Mouse (Mus musculus): ENCODE data around the gene Apex2.
A peak's percentile ranks its signal among the peaks of the same experiment; 100 is the strongest.
"Not testable (repeated sequence)": the region's sequence is repeated elsewhere in the genome, so short reads cannot be mapped to it uniquely, and the experiment has no call there.

Gene Apex2

GRCm38 (mm10) chrX:150589696-150590095, at the start of gene Apex2:
Gene Apex2 (minus strand): TSS chrX:150589868.
- no peak for DNase-seq

- DNase-seq: no peak
Observed at GRCm38 (mm10) chrX:150636421-150636820, 46.8 kb upstream of the Apex2 start.

DNA sequence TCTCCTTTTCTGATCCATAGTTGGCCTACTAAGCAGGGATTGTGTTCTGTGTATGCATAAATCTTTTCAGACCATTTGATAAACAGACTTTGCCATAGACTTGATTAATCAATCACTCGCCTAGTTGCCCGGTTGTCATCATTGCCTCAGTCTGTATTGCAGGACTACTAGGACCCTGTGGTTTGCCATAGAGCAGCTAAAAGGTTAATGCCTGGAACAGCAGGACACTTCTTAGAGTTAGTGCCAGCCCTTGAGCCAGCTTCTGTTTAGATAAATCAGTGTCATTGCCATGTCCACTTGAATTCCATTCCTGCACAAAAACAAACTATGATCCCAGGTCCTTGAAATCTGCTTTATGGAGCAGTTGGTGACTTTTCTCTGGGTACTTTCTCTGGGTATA, 9.2 kb upstream of the Apex2 start:
- no peak for DNase-seq

GRCm38 (mm10) chrX:150595016-150595760, 5.5 kb upstream of the Apex2 start:
- DNase-seq: no peak

DNA sequence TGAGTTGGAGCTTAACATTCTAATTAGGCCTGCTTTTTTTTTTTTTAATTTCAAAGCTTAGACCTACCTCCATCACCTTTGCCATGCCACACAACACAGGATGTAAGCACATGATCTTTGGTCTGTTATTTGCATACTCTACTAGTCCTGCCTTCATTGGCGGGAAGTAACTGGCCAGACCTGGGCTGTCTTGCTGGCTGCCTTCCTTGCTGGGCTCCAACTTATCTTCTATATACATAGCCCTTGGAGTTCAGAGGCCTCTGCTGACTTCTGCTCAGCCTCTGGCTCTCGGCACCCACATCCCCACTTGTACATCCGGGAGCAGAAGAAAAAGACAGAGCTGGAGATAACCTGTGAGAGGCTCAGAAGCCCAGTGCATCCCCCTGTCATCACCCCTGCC, 4.5 kb upstream of the Apex2 start:
- DNase-seq: no peak

DNA sequence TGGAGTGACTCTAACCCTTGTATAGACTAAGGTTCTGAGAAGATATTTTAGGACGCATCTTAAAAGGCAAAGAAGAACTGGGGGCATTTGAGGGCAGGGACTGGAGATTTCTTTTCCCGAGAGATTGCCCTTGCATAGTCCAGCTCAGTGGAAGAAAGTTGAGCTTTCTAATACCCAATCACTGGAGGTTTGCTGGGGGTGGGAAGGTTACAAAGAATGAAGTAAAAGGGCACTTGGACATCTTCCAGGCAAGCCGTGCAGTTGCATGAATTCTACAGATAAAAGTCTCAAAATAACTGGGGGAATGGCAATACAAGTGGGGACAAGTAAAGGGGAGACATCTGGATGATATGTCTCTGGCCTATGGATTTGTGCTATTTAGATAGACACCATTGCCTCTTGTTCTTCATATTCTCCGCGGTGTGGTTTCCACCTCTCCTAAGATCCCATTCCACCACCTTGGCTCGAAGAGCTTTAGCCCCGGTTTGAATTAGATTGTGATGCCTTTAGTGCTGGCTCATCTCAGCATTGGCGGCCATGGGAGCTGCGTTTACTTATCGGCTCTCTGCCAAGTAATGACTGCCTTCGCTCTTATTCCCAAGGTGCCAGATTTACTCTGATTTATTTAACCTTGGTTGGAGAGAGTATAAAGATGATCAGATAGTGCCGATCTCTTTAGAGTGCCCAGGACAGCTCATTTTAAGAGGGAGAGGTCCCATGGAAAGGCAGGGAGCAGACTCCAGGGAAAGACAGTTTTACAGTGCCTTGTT, 3.8 kb upstream of the Apex2 start:
- DNase-seq: no peak

GRCm38 (mm10) chrX:150588023-150588764, 1.5 kb downstream of the Apex2 start, which contains the start of gene Pfkfb1:
Gene Pfkfb1 (plus strand): TSS chrX:150588229.
- DNase-seq: peak; percentile 71

DNA sequence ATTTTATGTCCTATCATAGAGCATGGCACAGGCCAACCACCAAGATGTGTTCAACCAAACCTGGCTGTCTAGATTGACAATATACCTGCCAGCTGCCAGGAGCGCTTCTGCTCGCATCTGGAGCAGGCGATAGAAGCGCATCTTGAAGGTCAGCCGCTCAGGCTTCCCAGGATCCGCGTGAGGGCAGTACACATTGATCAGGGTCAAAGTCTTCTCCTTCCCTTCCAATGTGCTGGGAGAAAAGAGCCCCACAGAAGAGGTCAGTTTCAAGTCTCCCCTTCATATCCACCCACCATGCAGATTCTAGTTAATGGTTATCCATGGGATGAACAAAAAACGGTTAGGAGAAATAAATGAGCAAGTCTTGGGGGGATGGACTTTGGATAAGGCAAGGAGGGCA, 4.6 kb downstream of the Apex2 start:
- no peak for DNase-seq

DNA sequence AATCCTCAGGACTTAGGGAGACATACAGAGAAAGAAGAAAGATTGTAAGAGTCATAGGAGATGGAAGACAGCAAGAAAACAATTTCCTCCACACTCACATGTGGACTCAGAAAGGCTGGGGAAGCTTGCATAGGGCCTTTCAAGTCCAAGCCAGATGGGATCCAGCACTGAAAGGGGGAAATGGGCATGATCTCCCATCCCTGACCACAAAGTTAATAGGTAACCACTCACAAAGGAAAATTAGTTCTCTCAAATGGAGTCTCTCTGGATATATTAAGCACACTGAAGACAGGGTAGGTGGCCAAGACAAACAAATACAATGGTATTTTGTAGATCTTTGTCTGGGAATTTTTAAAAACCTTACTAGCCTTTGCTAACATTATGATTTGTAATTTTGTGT, 7.7 kb downstream of the Apex2 start:
- no peak for DNase-seq

GRCm38 (mm10) chrX:150564644-150565357, 24.9 kb downstream of the Apex2 start:
- DNase-seq: no peak

- DNase-seq: no peak
Observed at GRCm38 (mm10) chrX:150554032-150554431, 35.6 kb downstream of the Apex2 start.

GRCm38 (mm10) chrX:150551986-150552385, 37.7 kb downstream of the Apex2 start:
- no peak for DNase-seq

DNA sequence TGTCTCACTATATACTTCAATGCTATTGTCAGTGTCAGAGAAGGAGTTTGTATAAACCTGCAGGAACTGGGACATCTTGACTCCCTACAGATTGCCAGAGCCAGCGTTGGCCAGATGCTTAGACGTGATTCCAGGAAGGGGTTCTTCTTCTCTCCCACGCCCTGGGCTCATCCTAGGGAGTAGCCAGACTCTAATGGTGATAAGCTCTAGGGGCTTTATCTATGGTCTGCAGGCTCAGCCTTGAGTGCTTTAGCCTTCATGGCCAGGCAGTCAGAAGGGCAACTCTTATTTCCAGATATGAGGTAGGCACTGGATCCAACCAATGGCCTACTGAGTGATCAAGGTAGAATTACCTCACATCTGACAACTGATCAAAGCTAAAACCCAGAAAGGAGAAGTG, 40.0 kb downstream of the Apex2 start:
- DNase-seq: no peak

DNA sequence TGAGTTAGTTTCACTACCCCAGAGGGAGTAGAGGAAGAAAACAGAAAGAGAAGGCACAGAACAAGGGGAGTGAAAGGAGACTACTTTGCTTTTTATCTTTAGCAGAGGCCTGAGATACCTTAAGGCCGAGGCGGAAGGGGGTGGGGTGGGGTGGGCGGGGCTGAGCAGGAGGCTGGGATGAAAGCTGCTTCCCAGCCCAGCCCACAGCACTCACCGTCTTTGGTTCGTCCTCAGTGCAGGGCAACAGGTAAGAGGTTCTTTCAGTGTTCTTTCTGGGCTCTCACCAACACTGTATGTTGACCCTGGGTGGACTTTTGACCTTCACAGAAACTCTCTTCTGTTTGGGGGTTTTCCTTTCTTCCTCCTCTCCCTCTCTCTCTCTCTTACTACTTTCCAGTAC, 42.4 kb downstream of the Apex2 start, which contains the start of gene Alas2:
Gene Alas2, plus strand, starts transcription at position 137 of the 400 bp plus-strand sequence.
- no peak for DNase-seq

- no peak for DNase-seq
Observed at GRCm38 (mm10) chrX:150541684-150542083, 48.0 kb downstream of the Apex2 start.

- no peak for DNase-seq
Observed at GRCm38 (mm10) chrX:150540111-150540510, 49.6 kb downstream of the Apex2 start.

- DNase-seq: no peak
Observed at GRCm38 (mm10) chrX:150516477-150516876, 73.2 kb downstream of the Apex2 start.

GRCm38 (mm10) chrX:150516015-150516414, 73.7 kb downstream of the Apex2 start:
- no peak for DNase-seq

- DNase-seq: no peak
Observed at GRCm38 (mm10) chrX:150514127-150514526, 75.5 kb downstream of the Apex2 start.

DNA sequence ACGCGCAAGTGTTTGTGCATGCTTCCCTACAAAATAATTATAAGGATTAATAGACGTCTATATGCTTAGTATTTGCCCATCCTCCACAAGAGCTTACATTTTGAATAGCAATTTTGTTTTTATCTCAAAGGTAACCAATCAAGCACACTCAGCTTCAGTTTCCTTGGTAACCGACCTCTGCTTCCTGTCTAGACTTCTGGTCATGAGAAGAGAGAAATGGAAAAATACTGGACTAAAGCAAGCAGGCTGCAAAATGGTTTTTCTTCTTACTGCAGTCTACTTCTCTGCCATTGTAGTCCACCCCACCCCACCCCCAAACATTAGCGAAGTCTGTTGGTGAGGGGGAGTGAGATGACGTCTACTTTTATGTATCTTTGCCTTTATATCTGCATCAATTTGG, 78.4 kb downstream of the Apex2 start:
- DNase-seq: no peak

DNA sequence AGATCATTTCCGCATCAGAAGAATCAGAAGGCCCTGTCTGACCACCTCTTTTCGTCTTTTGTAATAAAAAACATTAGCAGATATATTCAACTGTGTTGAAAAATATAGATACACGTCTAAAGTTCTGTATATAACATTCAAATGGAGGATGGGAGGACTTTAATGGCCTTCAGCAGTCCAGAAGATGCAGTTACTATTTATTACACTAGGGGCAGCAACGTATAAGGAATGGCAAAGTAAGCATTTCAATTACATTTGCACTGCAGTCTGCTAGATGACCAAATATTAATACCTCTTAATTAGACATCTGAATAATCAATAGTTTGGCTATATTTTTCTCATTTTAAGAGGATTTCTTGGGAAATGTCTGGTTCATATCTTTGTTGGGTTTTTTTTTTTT, 79.0 kb downstream of the Apex2 start:
- no peak for DNase-seq

- DNase-seq: no peak
Observed at GRCm38 (mm10) chrX:150508696-150509095, 81.0 kb downstream of the Apex2 start.

GRCm38 (mm10) chrX:150487811-150488210, 101.9 kb downstream of the Apex2 start:
- DNase-seq: not testable (repeated sequence)
